Mouse (Mus musculus) small intestine, adult 2 months (tissue): Measurements from ENCODE around the gene Pde4b.

Experiments used
- CTCF ChIP-seq: fragments of 200-500 bp; IDR thresholded peaks from 2 replicates; pipeline ENCODE4 v1.5.1; 2012; ENCODE audit warnings: low read depth, mild to moderate bottlenecking, control low read depth, inconsistent platforms, low read length, moderate library complexity, mixed read lengths; ENCODE audit not compliant: insufficient replicate concordance, insufficient read length; ENCODE audit errors: extremely low read depth
- POLR2A ChIP-seq: fragments of 200-500 bp; IDR thresholded peaks from 2 replicates; pipeline ENCODE4 v1.6.1; 2012; ENCODE audit warnings: low read depth, mild to moderate bottlenecking, control low read depth, inconsistent platforms, low read length, moderate library complexity

DNA sequence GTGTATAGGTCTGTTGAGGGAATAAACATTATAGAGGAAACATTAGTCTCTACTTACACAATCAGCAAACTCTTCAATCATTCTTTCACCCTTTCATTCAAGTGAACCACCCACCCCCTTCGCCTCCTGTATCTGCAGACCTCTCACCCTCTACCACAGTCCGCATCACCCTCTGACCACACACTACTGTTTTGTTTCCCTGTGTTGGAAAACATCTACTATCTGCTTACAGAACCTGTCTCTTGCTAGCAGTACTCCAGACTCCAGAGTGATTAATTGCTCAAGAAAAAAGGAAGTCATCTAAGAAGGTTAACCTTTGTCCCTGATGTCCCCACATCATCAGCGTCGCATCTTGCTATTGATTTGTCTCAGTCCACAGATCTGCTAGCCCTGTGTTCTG lies 185.4 kb downstream of the Pde4b start:
- TF ChIP-seq CTCF (no peak), POLR2A (no peak)
